Mouse (Mus musculus) testis, adult 2 months (tissue): ENCODE measurements around the gene Tinag. TPM values are rescaled to one million over a fixed set of nuclear protein-coding genes. Genes with fewer than 3 reads are reported as not detected.

Experiments used
- H3K27ac ChIP-seq: fragments of 200-500 bp; 2 replicates; pipeline ENCODE4 v1.5.1; 2012; ENCODE audit warnings: low read depth, low read length; ENCODE audit not compliant: control insufficient read depth, insufficient read depth
- H3K27me3 ChIP-seq: fragments of 200-500 bp; 2 replicates; pipeline ENCODE4 v1.6.1; 2012; ENCODE audit warnings: mild to moderate bottlenecking, low read length, moderate library complexity; ENCODE audit not compliant: control insufficient read depth, insufficient read depth
- H3K36me3 ChIP-seq: fragments of 200-500 bp; 2 replicates; pipeline ENCODE4 v1.6.1; 2012; ENCODE audit warnings: mild to moderate bottlenecking, low read length; ENCODE audit not compliant: control insufficient read depth, insufficient read depth
- H3K4me1 ChIP-seq: fragments of 200-500 bp; 2 replicates; pipeline ENCODE4 v1.6.1; 2012; ENCODE audit warnings: low read length; ENCODE audit not compliant: control insufficient read depth, insufficient read depth
- H3K4me3 ChIP-seq: fragments of 200-500 bp; 2 replicates; pipeline ENCODE4 v1.5.1; 2012; ENCODE audit warnings: low read depth, mild to moderate bottlenecking, low read length, moderate library complexity, mixed read lengths; ENCODE audit not compliant: control insufficient read depth
- CTCF ChIP-seq: fragments of 200-500 bp; IDR thresholded peaks from 2 replicates; pipeline ENCODE4 v1.5.1; 2012; ENCODE audit warnings: low read depth, mild to moderate bottlenecking, inconsistent platforms, low read length, moderate library complexity; ENCODE audit not compliant: control insufficient read depth, insufficient read depth, insufficient replicate concordance
- POLR2A ChIP-seq: fragments of 200-500 bp; IDR thresholded peaks from 2 replicates; pipeline ENCODE4 v1.6.1; 2012; ENCODE audit warnings: low read depth, mild to moderate bottlenecking, inconsistent platforms, low read length, moderate library complexity; ENCODE audit not compliant: control insufficient read depth
- polyA plus RNA-seq: library from polyadenylated mRNA; depleted of rRNA; stranded (reverse); fragments of >200 nt; gene quantifications from 2 replicates; pipeline ENCODE4 v1.2.3, GENCODE M21; 2012

The Tinag gene
- polyA plus RNA-seq, 1 experiment: not detected

GRCm38 (mm10) chr9:77046067-77046715 is 597 bp upstream of the Tinag start:
- no peak overlapping the region for H3K27ac ChIP-seq
- no peaks in the 10 kb centered on the region for H3K27me3 ChIP-seq
- no peak for TF ChIP-seq CTCF
- TF ChIP-seq POLR2A: no peak
- H3K36me3 ChIP-seq: no peaks in the 10 kb centered on the region
- no peak overlapping the region for H3K4me3 ChIP-seq
- H3K4me1 ChIP-seq: no peaks in the 10 kb centered on the region

- Histone ChIP-seq H3K27ac (no peak overlapping the region), H3K27me3 (no peaks in the 10 kb centered on the region)
- no peak for TF ChIP-seq CTCF
- no peak for TF ChIP-seq POLR2A
These were observed 10.2 kb downstream of the Tinag start for GRCm38 (mm10) chr9:77035361-77035760.

GRCm38 (mm10) chr9:77032430-77033154 is 13.0 kb downstream of the Tinag start:
- Histone ChIP-seq H3K27me3 (no peaks in the 10 kb centered on the region), H3K4me3 (no peak overlapping the region), H3K4me1 (no peaks in the 10 kb centered on the region), H3K27ac (no peak overlapping the region), H3K36me3 (no peaks in the 10 kb centered on the region)
- TF ChIP-seq POLR2A: no peak
- TF ChIP-seq CTCF: no peak

More at GRCm38 (mm10) chr9:77035361-77035760, 10.2 kb downstream of the Tinag start:
- H3K4me3 ChIP-seq: no peak overlapping the region
- H3K4me1 ChIP-seq: no peaks in the 10 kb centered on the region
- no peaks in the 10 kb centered on the region for H3K36me3 ChIP-seq

- Histone ChIP-seq H3K27me3 (no peaks in the 10 kb centered on the region), H3K27ac (no peak overlapping the region), H3K4me1 (no peaks in the 10 kb centered on the region), H3K4me3 (no peak overlapping the region), H3K36me3 (no peaks in the 10 kb centered on the region)
- no peak for TF ChIP-seq POLR2A
- TF ChIP-seq CTCF: no peak
These were observed 20.3 kb downstream of the Tinag start for GRCm38 (mm10) chr9:77025271-77025670.

- no peaks in the 10 kb centered on the region for H3K36me3 ChIP-seq
- H3K4me1 ChIP-seq: no peaks in the 10 kb centered on the region
- no peak overlapping the region for H3K27ac ChIP-seq
- TF ChIP-seq CTCF (no peak), POLR2A (no peak)
- no peaks in the 10 kb centered on the region for H3K27me3 ChIP-seq
- no peak overlapping the region for H3K4me3 ChIP-seq
These were observed 26.7 kb downstream of the Tinag start for GRCm38 (mm10) chr9:77018935-77019334.

- Histone ChIP-seq H3K27me3 (no peaks in the 10 kb centered on the region), H3K27ac (no peak overlapping the region), H3K36me3 (no peaks in the 10 kb centered on the region), H3K4me3 (no peak overlapping the region), H3K4me1 (no peaks in the 10 kb centered on the region)
- TF ChIP-seq POLR2A (no peak), CTCF (no peak)
These were observed 49.6 kb downstream of the Tinag start for GRCm38 (mm10) chr9:76996021-76996420.

- H3K4me3 ChIP-seq: no peak overlapping the region
- no peak overlapping the region for H3K27ac ChIP-seq
- no peak for TF ChIP-seq POLR2A
- no peak; the same call in 1 of the 2 replicates for TF ChIP-seq CTCF
- no peaks in the 10 kb centered on the region for H3K4me1 ChIP-seq
- no peaks in the 10 kb centered on the region for H3K36me3 ChIP-seq
- no peaks in the 10 kb centered on the region for H3K27me3 ChIP-seq
These were observed 55.6 kb downstream of the Tinag start for GRCm38 (mm10) chr9:76989946-76990345.

- Histone ChIP-seq H3K36me3 (no peaks in the 10 kb centered on the region), H3K27me3 (no peaks in the 10 kb centered on the region), H3K4me3 (no peak overlapping the region), H3K4me1 (no peaks in the 10 kb centered on the region), H3K27ac (no peak overlapping the region)
- TF ChIP-seq POLR2A: no peak
- TF ChIP-seq CTCF: no peak
These were observed 110.8 kb downstream of the Tinag start for GRCm38 (mm10) chr9:76934813-76935212.
